Mouse (Mus musculus): ENCODE results near the gene Smc1b.

The Smc1b gene

DNA sequence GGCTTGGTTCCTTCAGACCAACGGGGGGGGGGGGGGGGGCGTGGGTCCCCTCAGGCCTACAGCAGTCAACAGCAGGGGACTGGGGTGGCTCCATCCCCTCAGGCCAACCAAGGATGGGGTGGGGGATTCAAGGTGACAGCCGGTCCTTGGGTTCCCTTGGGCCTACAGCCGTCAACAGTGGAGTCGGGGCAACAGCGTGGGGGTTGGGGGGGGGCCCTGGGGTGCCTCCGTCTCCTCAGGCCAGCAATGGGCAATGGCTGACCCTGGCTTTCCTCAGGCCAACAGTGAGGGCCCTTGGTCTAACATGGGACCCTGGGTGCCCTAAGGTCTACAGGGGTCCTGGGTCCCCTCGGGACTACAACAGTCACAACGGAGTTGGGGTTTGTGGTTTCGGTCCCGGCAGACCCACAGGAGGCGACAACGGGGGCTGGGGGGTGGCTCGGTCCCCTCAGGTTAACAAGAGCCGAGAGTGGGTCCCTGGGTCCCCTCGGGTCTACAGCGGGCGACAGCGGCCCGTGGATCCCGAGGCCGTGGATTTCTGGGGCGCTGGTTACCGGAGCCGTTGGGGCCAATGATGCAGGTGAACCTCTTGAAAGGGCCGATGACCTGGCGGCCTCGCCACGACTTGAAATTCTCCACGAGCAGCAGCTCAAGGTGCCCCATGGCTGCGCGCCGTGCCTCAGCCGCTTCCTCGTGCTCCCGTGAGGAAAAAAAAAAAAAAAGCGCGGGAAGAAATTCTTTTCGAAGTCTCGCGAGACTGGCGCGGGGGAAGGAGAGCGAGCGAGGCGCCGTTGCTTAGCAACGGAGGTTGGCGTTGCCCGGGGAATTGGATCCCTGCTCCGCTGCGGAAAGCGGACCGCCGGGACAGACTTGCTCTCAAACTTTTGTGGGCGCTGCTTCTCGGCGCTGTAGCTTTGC lies at the start of gene Smc1b, which contains the start of gene Ribc2:
TSS of gene Smc1b (minus strand) at position 690 of the 918 bp plus-strand sequence.
TSS of gene Ribc2 (plus strand) at position 804 of the 918 bp plus-strand sequence.
- in situ Hi-C loops (cut with MboI, MseI): no loop called here

DNA sequence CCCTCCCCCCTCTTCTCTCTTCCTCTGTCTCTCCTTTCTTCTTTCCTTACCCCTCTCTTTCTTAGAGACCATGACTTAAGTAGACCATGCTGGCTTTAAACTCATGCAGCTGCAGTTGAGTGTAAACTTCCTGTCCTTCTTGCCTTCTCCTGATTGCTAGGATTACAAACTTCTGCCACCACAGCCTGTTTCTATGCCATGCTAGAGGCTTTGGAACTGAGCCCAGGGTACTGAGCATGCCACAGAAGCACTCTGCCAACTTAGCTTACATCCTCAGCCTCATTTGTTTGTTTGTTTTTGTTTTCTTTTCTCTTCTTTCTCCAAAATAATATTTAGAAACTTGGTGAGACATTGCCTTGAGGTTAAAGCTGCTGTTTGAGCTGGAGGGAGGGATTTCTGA lies 48.6 kb upstream of the Smc1b start:
- in situ Hi-C loops (cut with MboI, MseI): no loop called here

DNA sequence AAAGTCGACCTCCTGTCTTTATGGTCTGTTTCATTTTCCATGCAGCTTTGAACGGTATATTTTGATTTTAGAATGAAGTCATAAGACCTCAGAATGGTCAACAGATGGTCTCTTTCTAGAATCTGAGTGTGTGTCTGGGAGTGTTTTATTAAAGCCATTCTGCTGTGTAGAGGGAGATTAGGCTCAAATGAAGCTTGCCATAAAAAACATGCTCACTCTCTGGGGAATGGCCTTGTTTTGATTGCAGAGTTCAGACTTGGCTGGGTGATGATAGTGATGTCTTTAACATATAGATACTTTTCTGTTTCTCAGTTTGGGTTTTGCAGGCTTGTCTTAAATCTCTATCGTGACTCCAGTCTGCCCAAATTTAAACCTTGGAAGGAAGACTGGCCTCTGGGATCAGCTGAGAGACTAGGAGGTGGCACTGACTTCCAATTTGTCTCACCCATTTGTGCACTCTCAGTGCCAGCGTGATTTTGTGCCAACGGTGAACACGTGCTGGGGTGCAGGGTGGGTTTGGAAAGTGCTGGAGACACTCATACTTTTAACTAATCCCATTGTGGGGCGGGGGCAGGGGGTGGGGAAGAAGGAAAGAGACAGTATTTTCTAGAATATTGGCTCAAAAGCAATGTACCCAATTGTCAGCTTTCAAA lies 47.9 kb upstream of the Smc1b start:
- in situ Hi-C loops (cut with MboI, MseI): no loop called here

GRCm38 (mm10) chr15:85178172-85178571 lies 46.4 kb upstream of the Smc1b start:
- in situ Hi-C loops (cut with MboI, MseI): no loop called here

GRCm38 (mm10) chr15:85177576-85177975 lies 45.8 kb upstream of the Smc1b start:
- in situ Hi-C loops (cut with MboI, MseI): no loop called here

DNA sequence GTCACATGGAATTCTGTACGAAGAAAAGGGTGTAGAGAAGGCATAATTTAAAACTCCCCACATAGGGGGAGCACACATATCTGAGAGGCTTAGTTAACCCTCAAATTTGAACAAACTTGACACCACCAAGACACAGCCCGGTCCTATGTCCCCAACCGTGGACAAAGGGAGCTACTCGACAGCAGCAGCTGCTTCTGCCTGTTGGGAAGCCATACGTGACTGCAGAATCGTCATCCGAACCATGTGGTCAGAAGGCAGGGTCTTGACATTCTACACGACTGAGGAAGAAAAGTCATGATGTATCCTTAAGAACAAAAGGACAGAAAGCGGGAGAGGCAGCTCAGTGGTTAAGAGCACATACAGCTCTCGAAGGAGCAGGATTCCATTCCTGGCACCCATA lies 42.3 kb upstream of the Smc1b start:
- in situ Hi-C loops (cut with MboI, MseI): no loop called here

- in situ Hi-C loops (cut with MboI, MseI): no loop called here
These were observed 41.7 kb upstream of the Smc1b start for GRCm38 (mm10) chr15:85173425-85173824.

DNA sequence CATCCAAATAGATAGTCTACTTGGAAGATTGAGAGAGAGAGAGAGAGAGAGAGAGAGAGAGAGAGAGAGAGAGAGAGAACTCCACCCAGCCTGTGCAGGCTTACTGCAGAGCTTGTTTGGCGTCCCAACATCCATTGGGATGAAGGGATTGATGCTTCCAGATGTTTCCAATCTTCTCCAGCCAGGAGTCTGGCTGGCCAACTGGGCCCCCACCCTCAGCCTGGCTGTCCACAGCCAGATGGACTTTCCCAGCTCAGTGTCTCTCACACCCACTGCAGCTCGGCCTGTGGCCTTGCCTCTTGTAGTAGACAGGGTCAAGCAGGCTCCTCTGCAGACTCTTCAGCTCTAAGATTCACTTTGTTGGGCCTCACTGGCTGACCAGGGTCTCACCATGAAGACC lies 40.3 kb upstream of the Smc1b start:
- in situ Hi-C loops (cut with MboI, MseI): no loop called here

- in situ Hi-C loops (cut with MboI, MseI): no loop called here
These were observed 35.4 kb upstream of the Smc1b start for GRCm38 (mm10) chr15:85167086-85167679.

GRCm38 (mm10) chr15:85166433-85166933 lies 34.7 kb upstream of the Smc1b start:
- in situ Hi-C loops (cut with MboI, MseI): no loop called here

- in situ Hi-C loops (cut with MboI, MseI): no loop called here
These were observed 31.2 kb upstream of the Smc1b start for GRCm38 (mm10) chr15:85162693-85163663.

DNA sequence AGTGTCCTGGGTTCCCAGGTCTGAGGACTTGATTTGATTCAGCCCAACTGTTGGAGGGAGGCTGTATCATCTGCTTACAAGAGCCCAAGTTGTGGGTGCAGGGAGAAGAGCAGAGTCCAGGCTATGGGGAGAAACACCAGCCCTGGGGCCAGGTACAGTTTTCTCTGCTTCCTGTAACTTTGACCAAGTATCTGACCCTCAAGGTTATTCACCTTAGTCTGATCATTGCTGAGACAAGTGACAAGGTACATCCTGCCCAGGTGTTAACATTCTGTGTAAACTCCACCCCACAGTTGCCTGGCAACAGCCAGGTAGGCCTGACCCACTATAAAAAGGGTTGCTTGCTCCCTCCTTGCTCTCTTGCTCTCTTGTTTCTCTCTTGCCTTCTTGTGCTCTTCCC lies 29.7 kb upstream of the Smc1b start:
- in situ Hi-C loops (cut with MboI, MseI): no loop called here

DNA sequence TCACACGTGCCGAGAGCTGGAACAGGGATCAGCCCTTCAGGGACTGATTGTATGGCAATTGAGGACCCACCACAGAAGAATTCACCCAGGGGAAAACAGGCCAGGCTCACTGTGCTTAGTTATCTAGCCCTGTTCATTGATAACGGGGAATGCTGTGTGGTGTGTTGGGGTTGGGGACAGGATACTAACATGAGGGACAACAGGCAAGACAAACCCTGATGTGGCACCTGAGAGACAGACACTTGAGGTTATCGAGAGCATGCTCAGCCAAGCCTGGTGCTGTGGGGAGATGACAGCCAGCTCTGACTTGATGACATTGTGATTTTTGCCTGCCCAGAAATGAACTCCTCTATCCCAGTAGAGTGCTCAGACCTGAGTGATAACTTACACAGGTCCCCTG lies 24.4 kb upstream of the Smc1b start:
- in situ Hi-C loops (cut with MboI, MseI): loop anchor here (5.0 kb wide), 1 partner anchor 406 kb away; no protein-coding TSS in a partner anchor

GRCm38 (mm10) chr15:85154091-85154490 lies 22.3 kb upstream of the Smc1b start:
- in situ Hi-C loops (cut with MboI, MseI): loop anchor here (5.0 kb wide), 1 partner anchor 98 kb away; no protein-coding TSS in a partner anchor

DNA sequence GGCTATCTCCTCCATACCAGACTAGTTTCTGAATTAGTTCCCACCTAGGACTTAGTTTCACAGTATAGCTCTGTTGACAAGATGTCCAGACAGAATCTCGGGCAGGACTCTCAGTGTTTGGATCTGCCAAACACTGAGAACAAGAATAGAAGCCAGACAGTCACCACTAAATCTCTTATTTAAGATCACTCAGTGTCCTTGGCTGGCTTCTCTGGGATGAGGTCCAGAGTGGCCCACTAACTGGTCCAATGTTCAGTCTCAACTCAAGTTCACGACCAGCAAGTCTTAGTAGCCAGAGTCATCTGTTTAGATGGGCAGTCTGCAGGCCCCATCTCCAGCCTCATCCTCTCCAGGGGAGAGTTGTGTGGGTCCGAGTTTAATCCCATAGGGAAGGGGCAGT lies 20.8 kb upstream of the Smc1b start:
- in situ Hi-C loops (cut with MboI, MseI): loop anchor here (5.0 kb wide), 1 partner anchor 100 kb away; no protein-coding TSS in a partner anchor

GRCm38 (mm10) chr15:85151433-85151918 lies 19.7 kb upstream of the Smc1b start:
- in situ Hi-C loops (cut with MboI, MseI): loop anchor here (5.0 kb wide), 1 partner anchor 101 kb away; no protein-coding TSS in a partner anchor

DNA sequence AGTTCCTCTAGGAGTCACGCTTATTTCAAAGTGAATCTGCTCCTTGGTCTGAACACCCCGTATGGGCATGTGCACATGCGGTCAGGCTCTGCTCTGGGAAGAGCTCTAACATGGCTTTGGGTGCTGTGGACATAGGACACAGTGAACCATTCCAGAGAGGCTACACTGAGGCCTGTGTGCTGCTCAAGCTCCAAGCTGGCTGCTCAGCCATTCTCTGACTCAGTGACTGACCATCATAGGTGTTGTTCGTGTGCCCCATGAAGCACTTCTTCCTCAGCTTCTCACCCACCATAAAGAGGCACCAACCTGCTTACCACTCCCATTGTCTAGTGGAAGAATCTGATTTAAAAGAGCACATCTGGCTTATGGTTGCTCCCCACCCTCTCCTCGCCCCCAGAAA lies 12.5 kb upstream of the Smc1b start:
- in situ Hi-C loops (cut with MboI, MseI): no loop called here

GRCm38 (mm10) chr15:85143747-85144146 lies 12.0 kb upstream of the Smc1b start:
- in situ Hi-C loops (cut with MboI, MseI): no loop called here

DNA sequence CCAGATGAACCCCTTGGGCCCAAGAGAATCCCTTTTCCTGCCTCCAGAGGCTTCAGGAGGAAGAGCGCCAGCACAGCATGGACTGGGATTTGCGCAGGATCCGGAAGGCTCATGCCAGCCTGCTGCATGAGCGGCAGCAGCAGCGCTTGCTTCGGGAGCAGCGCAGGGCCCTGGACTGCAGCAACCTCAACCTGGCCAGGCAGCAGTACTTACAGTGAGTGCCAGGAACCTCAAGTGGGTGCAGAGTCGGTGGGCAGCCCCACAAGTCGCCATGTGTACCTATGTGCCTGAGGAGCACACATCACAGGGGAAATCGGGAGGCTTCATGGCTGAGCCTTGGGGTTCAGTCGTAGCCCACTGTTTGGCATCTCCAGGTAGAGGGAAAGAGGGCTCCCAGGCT lies 11.4 kb upstream of the Smc1b start:
- in situ Hi-C loops (cut with MboI, MseI): no loop called here

DNA sequence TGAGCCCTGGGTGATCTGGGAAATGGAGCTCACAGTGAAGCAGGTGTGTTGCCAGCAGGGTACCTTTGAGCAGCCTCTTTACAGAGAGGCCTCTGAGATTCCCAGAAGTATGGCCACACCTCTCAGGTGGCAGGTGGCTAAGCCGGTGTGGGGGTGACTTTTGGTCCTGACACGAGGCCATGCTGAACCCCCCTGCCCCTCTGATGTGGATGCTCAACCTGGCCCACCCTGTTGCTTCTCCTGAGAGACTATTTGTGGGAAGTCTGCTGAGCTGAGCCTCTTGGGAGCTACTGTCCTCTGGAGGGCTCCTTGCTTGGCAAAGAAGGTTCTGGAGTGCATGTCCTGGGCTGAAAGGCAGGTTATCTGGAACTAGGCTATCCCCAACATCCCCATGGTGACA lies 10.7 kb upstream of the Smc1b start:
- in situ Hi-C loops (cut with MboI, MseI): no loop called here

DNA sequence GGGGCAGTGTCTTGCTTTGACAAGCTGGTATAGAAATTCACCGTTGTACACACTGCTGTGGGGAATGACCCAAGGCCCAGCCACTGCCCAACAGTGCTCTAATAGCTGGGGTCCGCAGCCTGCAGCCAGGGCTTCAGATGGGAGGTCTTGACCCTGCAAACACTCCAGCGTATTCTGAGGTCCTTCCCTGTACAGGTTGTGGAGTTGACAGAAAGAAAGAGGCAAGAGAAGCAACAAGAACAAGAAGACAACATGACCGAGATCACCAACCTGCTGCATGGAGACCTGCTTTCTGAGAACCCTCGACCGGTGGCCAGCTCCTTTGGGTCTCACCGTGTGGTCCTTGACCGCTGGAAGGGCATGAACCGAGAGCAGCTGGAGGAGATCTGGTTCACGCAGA lies 9.5 kb upstream of the Smc1b start:
- in situ Hi-C loops (cut with MboI, MseI): no loop called here

Measured in T-helper 1 cell (primary cell).